Mouse (Mus musculus) cerebellum, adult 8-10 months (tissue): ENCODE results near the gene Gm17334.

Experiments
- DNase-seq: peaks from one replicate; pipeline ENCODE4 v3.0.0; 2022

Gene Gm17334

DNA sequence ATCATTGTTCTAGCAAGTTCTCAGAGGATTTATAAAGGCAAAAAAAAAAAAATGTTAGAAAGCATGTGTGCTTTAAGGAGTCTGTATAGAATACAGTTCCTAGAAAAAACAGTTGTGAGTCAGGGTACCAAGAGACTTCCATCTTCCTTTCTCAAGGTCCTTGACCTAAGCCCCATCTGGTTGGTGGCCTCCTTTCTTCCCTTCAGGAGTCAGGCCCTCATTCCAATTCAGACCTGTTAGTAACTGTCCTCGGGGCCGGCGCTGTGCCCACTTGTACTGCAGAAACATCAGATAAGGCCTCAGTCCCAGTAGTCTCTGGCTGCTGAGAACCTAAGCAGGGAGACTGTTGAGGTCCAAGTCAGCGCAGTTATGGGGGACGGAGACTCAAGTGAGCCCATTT lies at the start of gene Gm17334:
Gene Gm17334 (minus strand): TSS at position 101 of the 400 bp plus-strand sequence.
- no peak for DNase-seq

GRCm38 (mm10) chr11:53821945-53822338 lies 49.0 kb upstream of the Gm17334 start:
- no peak for DNase-seq

GRCm38 (mm10) chr11:53821230-53821944 lies 48.4 kb upstream of the Gm17334 start:
- no peak for DNase-seq

DNA sequence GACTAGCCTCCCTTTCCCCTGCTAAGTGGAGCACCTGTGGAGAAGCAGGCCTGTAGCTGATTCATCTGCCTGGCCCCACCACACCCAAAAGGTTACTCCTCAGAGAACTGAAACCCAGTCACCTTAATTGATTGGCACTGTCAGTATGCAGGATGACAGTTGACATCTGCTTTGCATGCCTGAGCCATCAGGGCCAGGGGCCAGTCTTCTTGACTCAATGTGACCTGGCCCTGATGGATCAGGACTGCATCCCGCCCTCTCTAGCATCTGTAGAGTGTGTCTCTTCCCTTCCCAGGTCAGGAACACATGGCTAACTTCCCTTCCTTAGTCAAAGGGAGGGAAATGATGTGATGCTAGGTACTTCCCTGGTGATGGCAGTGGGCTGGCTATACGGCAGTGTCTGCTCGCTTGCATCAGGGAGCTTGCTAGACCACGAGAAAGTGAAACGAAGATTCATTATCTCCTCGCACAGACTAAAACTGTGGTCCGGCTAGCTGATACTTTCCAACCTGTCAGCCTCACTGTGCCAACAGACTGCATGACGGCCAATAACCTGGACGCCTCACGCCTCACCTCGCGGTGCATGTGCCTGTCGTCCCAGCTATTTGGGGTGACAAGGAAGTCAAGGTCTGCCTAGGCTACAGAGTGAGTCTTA lies 47.7 kb upstream of the Gm17334 start:
- no peak for DNase-seq

DNA sequence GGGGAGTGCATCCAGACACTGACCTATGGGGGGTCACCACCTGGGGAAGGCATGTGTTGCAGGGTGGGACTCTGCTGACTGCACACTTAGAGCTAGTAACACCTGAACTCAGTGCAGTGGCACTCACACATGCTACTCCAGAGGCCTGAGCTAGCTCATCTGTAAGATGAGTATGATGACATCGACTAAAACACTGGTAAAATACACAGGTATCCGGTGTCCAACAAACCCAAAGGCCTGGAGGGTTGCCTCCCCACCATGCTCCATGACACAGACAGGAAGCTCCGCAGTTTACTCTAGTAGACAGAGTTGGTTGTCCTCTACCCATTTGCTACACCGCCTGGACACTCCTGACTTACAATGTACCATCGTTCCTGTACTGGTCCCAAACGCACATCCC lies 46.5 kb upstream of the Gm17334 start:
- no peak for DNase-seq

- DNase-seq: no peak
Measured at GRCm38 (mm10) chr11:53818794-53819193, 45.8 kb upstream of the Gm17334 start.

- peak; percentile 28 for DNase-seq
Measured at GRCm38 (mm10) chr11:53816841-53817375, 43.9 kb upstream of the Gm17334 start.

- DNase-seq: no peak
Measured at GRCm38 (mm10) chr11:53814810-53815209, 41.8 kb upstream of the Gm17334 start.

DNA sequence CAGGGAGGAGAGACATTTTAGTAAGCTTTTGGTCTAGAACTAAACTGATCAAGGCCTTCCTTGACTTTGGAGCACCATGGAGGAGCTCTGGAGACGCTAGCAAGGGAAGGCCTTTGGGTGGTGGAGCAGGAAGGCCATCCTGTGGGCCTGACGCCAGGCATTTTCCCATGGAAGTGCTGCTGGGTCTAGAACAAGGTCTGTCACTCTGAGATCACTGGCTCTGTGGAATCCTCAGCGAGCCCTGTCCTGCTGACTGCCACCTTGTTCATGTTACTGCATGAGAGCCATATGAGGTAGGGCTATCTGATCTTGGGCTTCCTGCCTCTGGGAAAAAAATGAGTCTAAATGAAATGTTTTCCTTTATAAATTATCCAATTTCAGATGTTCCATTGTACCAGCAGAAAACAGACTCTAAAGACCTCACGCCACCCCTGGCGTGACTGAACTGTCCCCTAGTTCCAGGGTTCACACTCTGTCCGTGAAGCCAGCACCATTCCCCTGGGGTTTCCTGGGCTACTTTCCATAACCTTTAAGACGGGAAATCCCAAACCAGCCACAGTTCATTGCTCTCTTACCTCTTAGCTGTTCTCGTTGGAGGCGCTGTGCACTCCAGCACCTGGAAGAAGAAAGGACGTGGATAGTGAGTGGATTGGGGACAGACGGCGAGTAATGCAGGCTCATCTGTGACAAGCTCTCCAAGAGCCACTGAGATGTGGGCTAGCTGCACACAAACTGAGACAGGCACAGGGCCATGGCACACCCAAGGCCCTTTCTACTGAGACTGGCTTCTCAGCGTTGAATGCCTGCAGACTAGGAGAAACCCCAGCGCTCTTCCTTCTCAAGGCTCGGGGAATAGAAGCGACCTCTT lies 40.2 kb upstream of the Gm17334 start:
- no peak for DNase-seq

- no peak for DNase-seq
Measured at GRCm38 (mm10) chr11:53811312-53811711, 38.3 kb upstream of the Gm17334 start.

- DNase-seq: no peak
Measured at GRCm38 (mm10) chr11:53810749-53811148, 37.8 kb upstream of the Gm17334 start.

GRCm38 (mm10) chr11:53810156-53810555 lies 37.2 kb upstream of the Gm17334 start:
- DNase-seq: no peak

GRCm38 (mm10) chr11:53809354-53809753 lies 36.4 kb upstream of the Gm17334 start:
- DNase-seq: no peak

DNA sequence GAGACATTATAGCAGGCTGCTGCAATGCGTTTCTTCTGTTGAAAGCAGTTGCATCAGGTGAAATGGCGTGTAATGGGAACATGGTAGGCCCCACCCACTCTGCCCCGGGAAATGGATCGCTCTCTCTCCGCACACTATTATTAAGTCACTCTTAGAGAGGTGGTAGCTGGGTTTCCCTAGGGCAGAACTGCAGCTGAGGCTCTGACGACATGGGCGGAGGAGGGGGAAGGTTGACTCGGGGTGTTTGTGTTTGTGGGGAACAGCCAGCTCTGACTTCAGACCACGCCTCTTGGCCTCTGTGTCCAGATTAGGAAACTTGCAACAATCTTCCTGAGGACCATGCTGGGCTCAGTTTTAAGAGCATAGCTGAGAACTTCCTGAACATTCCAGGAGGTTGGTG lies 32.8 kb upstream of the Gm17334 start:
- no peak for DNase-seq

GRCm38 (mm10) chr11:53804569-53805344 lies 31.8 kb upstream of the Gm17334 start:
- DNase-seq: no peak

- no peak for DNase-seq
Measured at GRCm38 (mm10) chr11:53803494-53803893, 30.5 kb upstream of the Gm17334 start.

DNA sequence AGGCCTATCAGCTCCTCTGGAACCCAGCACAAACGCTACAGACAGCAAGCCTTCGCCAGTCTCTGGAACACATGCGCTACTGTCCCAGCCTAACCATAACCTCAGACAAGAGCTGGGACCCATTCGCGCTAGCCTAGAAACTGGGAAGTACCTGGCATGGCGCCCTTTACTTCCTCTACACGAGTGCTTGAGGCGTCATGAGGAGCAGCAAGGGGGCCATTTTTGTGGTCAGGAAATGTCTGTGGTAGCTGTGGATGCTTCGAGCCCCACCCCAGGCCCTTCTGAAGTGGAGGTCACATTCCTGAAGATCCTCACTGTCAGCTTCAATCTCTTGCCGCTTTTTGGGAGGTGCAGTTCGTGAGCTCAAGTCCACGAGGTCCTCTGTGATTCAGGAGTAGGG lies 30.1 kb upstream of the Gm17334 start:
- DNase-seq: no peak

- DNase-seq: no peak
Measured at GRCm38 (mm10) chr11:53800975-53801374, 28.0 kb upstream of the Gm17334 start.

- no peak for DNase-seq
Measured at GRCm38 (mm10) chr11:53800036-53800435, 27.0 kb upstream of the Gm17334 start.

- DNase-seq: no peak
Measured at GRCm38 (mm10) chr11:53798041-53798711, 25.2 kb upstream of the Gm17334 start.

GRCm38 (mm10) chr11:53797386-53797920 lies 24.5 kb upstream of the Gm17334 start:
- no peak for DNase-seq
